Mouse (Mus musculus): ENCODE measurements around the gene Terb1. TPM values are rescaled to one million over a fixed set of nuclear protein-coding genes. Genes with fewer than 3 reads are reported as not detected.

Gene Terb1
- polyA plus RNA-seq, 1 experiment: 0.05 TPM

DNA sequence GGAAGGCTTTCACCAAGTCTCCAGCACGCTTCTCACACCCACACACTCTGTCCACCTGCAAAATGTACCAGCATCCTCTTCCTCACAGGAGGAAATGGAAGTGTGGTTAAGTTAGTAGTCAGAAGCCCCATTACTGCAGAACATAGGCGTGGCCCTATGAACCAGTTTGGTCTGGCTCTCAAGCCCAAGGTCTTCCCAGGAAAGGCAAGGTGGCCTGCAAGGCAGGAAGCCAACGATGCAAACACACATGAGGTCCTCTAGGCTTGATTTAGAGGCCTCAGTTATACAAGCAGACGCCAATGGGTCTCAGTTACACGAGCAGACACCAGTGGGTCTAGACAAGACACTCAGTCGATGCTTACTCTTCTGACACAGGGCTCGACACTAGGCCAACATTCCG lies 70.2 kb downstream of the Terb1 start:
- DNase-seq: no peak
- Histone ChIP-seq H3K4me3 (replicated peaks; ENCODE audit: extremely low read depth, low read depth, low read length) (no peak overlapping the region), H3K4me1 (ENCODE audit: control insufficient read depth, insufficient read depth, low read length) (peaks cover 22% of the 10 kb centered on the region)
- TF ChIP-seq POLR2A (IDR thresholded peaks at IDR 0.05; ENCODE audit: borderline replicate concordance, extremely low read depth, low read depth, low read length) (no peak), CTCF (IDR thresholded peaks at IDR 0.05; ENCODE audit: insufficient read depth, low read length) (no peak)
- WGBS: 84% methylated on average over 8 of the region's 8 CpGs

DNA sequence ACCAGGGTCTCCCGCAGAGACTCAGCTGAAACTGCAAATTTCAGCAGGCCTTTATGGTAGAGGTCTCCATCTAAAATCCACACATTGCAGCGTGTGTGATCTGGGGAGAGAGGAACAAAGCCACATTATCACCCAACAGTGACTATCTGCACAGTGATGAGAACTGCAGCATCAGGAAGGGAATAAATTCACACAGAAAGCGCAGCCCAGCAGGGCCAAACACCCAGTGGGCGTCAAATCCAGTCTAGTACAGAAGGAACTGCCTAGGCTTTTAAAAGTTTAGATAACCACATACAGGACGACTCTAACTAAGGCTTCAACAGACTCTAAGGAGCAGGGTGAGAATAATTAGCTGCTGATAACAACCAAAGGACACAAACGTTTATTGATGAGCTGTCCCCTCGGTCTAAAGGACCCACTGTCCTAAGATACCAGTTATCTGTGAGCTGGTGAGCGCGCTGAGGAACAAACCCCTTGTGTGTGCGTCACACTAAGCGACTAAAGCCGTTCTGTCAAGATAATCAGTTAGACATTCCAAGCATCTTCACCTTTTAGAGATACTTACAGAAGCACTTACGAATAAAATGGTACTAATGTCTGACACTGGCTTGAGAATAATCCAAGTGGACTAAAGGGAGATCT lies 72.1 kb downstream of the Terb1 start:
- 90% methylated on average over 13 of the region's 13 CpGs for WGBS
- DNase-seq: no peak
- Histone ChIP-seq H3K4me3 (replicated peaks; ENCODE audit: extremely low read depth, low read depth, low read length) (no peak overlapping the region), H3K4me1 (ENCODE audit: control insufficient read depth, insufficient read depth, low read length) (peaks cover 22% of the 10 kb centered on the region)
- no peak for TF ChIP-seq POLR2A (IDR thresholded peaks at IDR 0.05; ENCODE audit: borderline replicate concordance, extremely low read depth, low read depth, low read length)
- no peak for TF ChIP-seq CTCF (IDR thresholded peaks at IDR 0.05; ENCODE audit: insufficient read depth, low read length)

GRCm38 (mm10) chr8:104436591-104436990 lies 73.1 kb downstream of the Terb1 start:
- no peak for DNase-seq
- WGBS: 70% methylated on average over 4 of the region's 4 CpGs
- Histone ChIP-seq H3K4me3 (replicated peaks; ENCODE audit: extremely low read depth, low read depth, low read length) (no peak overlapping the region), H3K4me1 (ENCODE audit: control insufficient read depth, insufficient read depth, low read length) (peaks cover 17% of the 10 kb centered on the region)
- TF ChIP-seq POLR2A (IDR thresholded peaks at IDR 0.05; ENCODE audit: borderline replicate concordance, extremely low read depth, low read depth, low read length): no peak

DNA sequence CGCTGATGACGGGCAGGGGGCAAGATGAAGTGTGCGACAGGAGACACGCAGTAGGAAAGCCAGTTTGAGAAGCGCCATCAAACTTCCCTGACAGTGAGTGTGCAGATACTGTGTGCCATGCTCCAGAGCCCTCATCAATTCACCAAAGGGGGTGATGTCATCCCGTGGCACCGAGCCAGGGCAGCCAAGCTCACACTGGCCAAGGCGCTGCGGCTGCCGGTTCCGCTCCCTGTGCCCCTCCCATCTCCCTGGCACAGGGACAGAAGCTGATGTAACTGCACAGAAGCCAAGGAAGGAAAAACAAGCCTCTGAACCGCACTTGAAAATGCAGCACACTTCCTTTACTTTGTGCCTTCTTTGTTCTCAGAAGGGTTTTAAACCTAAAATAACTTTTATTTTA lies 73.7 kb downstream of the Terb1 start:
- Histone ChIP-seq H3K4me1 (ENCODE audit: control insufficient read depth, insufficient read depth, low read length) (peaks cover 13% of the 10 kb centered on the region), H3K4me3 (replicated peaks; ENCODE audit: extremely low read depth, low read depth, low read length) (peak overlapping the region; percentile 13)
- TF ChIP-seq CTCF (IDR thresholded peaks at IDR 0.05; ENCODE audit: insufficient read depth, low read length): no peak
- TF ChIP-seq POLR2A (IDR thresholded peaks at IDR 0.05; ENCODE audit: borderline replicate concordance, extremely low read depth, low read depth, low read length): no peak
- DNase-seq: peak; percentile 99
- WGBS: 6% methylated on average over 12 of the region's 12 CpGs

DNA sequence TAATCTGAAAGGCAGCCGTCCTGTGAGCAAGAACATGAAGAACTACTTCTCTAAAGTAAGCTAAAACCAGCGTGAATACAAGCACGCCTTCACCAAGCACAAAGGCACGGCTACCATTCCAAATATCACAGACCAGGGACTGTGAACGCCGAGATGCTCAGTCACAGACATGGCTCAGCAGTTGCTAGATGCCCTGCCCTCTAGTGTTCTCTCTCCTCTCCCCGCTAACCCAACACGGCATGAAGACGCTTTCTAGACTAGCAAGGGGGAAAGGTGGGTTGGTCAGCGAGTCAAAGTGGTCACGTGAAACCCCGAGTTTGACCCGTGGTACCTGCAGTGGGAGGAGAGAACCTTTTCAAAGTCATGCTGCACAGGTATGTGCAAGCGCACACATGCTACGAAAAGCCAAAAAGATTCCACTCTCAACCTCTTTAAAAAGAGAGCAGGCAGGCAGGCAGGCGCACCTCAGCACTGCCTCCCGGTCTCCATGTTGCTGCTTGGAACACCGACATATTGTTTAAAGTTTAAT lies 74.8 kb downstream of the Terb1 start:
- WGBS: 83% methylated on average over 18 of the region's 18 CpGs
- DNase-seq: no peak
- Histone ChIP-seq H3K4me3 (replicated peaks; ENCODE audit: extremely low read depth, low read depth, low read length) (no peak overlapping the region), H3K4me1 (ENCODE audit: control insufficient read depth, insufficient read depth, low read length) (peaks cover 12% of the 10 kb centered on the region)
- no peak for TF ChIP-seq POLR2A (IDR thresholded peaks at IDR 0.05; ENCODE audit: borderline replicate concordance, extremely low read depth, low read depth, low read length)
- TF ChIP-seq CTCF (IDR thresholded peaks at IDR 0.05; ENCODE audit: insufficient read depth, low read length): no peak

DNA sequence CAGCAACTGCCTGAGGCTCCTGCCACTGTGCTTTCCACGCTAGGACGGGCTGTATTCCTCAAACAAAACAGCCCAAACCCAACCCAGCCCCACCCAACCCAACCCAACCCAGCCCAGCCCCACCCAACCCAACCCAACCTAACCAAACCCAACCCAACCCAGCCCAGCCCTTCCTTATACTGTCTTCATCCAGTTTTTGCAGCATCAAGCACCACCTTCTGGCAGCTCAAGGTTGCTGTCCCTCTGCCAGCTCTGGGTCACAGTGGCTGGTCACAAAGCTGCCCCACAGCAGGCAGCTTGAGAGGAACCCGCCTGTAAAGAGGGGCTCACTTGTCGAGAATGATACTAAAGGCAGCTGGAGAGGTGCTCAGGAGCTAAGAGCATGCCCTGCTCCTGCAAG lies 75.4 kb downstream of the Terb1 start:
- Histone ChIP-seq H3K4me1 (ENCODE audit: control insufficient read depth, insufficient read depth, low read length) (peaks cover 12% of the 10 kb centered on the region), H3K4me3 (replicated peaks; ENCODE audit: extremely low read depth, low read depth, low read length) (no peak overlapping the region)
- DNase-seq: peak; percentile 19
- 34% methylated on average over 4 of the region's 4 CpGs for WGBS
- TF ChIP-seq CTCF (IDR thresholded peaks at IDR 0.05; ENCODE audit: insufficient read depth, low read length) (peak; percentile 28; the same call in 1 of the 2 replicates), POLR2A (IDR thresholded peaks at IDR 0.05; ENCODE audit: borderline replicate concordance, extremely low read depth, low read depth, low read length) (no peak)

DNA sequence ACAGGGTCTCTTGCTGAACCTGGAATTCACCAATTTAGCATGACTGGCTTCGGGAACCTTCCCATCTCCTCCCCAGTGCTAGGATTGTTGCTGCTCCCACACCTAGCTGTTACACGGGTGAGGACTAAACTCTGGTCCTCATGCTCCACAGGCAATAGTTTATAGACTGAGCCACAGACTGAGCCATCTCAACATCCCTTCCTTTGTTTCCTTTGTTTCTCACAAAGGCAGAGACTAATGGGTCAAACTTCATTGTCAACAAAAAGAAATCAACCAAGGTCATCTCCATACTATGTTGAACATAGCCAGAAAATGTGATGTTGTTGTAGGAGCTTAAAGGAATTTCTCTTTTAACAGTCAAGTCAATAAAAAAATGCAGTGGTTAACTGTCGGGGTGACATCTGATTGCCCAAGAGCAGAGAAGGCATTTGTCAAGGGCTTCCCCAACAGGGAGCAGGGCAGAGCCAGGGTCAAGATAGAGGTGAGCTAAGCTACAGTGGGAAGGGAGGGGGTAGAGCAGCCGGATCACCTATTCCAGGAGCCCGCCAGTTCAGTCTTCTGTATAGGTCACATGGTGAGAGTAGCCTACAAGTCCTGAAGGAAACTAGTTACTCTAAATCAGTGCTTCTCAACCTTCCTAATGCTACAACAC lies 76.4 kb downstream of the Terb1 start:
- H3K4me3 ChIP-seq (replicated peaks; ENCODE audit: extremely low read depth, low read depth, low read length): no peak overlapping the region
- TF ChIP-seq CTCF (IDR thresholded peaks at IDR 0.05; ENCODE audit: insufficient read depth, low read length) (no peak), POLR2A (IDR thresholded peaks at IDR 0.05; ENCODE audit: borderline replicate concordance, extremely low read depth, low read depth, low read length) (no peak)
- DNase-seq: no peak
- H3K4me1 ChIP-seq (ENCODE audit: control insufficient read depth, insufficient read depth, low read length): peaks cover 12% of the 10 kb centered on the region
- 74% methylated on average over 5 of the region's 5 CpGs for WGBS

DNA sequence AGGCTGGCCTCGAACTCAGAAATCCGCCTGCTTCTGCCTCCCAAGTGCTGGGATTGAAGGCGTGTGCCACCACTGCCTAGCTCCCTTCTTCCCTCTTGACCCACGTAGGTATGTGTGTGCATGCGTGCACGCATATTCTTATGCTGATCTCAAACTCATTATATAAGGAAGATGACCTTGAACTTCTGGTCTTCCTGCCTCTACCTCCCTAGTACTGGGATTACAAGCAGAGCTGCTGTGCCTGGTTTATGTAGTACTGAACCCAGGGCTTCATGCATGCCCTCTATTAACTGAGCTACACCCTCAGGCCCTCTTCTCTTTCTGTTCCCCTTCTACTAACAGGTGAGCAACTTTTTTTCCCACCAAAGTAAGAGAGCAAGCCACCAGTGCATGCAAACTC lies 77.1 kb downstream of the Terb1 start:
- Histone ChIP-seq H3K4me3 (replicated peaks; ENCODE audit: extremely low read depth, low read depth, low read length) (no peak overlapping the region), H3K4me1 (ENCODE audit: control insufficient read depth, insufficient read depth, low read length) (peaks cover 12% of the 10 kb centered on the region)
- no peak for TF ChIP-seq POLR2A (IDR thresholded peaks at IDR 0.05; ENCODE audit: borderline replicate concordance, extremely low read depth, low read depth, low read length)
- TF ChIP-seq CTCF (IDR thresholded peaks at IDR 0.05; ENCODE audit: insufficient read depth, low read length): no peak
- no peak for DNase-seq
- WGBS: 96% methylated on average over 6 of the region's 6 CpGs

- no peak for TF ChIP-seq POLR2A (IDR thresholded peaks at IDR 0.05; ENCODE audit: borderline replicate concordance, extremely low read depth, low read depth, low read length)
- TF ChIP-seq CTCF (IDR thresholded peaks at IDR 0.05; ENCODE audit: insufficient read depth, low read length): no peak
Observed at GRCm38 (mm10) chr8:104430230-104430629, 79.5 kb downstream of the Terb1 start.

GRCm38 (mm10) chr8:104427703-104428102 lies 82.0 kb downstream of the Terb1 start:
- Histone ChIP-seq H3K4me3 (replicated peaks; ENCODE audit: extremely low read depth, low read depth, low read length) (no peak overlapping the region), H3K4me1 (ENCODE audit: control insufficient read depth, insufficient read depth, low read length) (no peaks in the 10 kb centered on the region)
- TF ChIP-seq POLR2A (IDR thresholded peaks at IDR 0.05; ENCODE audit: borderline replicate concordance, extremely low read depth, low read depth, low read length) (no peak), CTCF (IDR thresholded peaks at IDR 0.05; ENCODE audit: insufficient read depth, low read length) (no peak)
- 79% methylated on average over 13 of the region's 13 CpGs for WGBS
- DNase-seq: no peak

More at GRCm38 (mm10) chr8:104430230-104430629, 79.5 kb downstream of the Terb1 start:
- Histone ChIP-seq H3K4me1 (ENCODE audit: control insufficient read depth, insufficient read depth, low read length) (peaks cover 4% of the 10 kb centered on the region; the same call in 1 of the 2 replicates), H3K4me3 (replicated peaks; ENCODE audit: extremely low read depth, low read depth, low read length) (no peak overlapping the region)
- no peak for DNase-seq
- 85% methylated on average over 7 of the region's 7 CpGs for WGBS
